Mouse (Mus musculus): ENCODE measurements around the gene 1700001C19Rik.
A peak's percentile ranks its signal among the peaks of the same experiment; 100 is the strongest.

Gene 1700001C19Rik

GRCm38 (mm10) chr17:47378133-47378532 is 59.0 kb downstream of the 1700001C19Rik start:
- DNase-seq (ENCODE audit: low read depth, low spot score) = no peak

- DNase-seq (ENCODE audit: low read depth, low spot score) = no peak
These were observed 60.3 kb downstream of the 1700001C19Rik start for GRCm38 (mm10) chr17:47376779-47377280.

- peak; percentile 85 for DNase-seq (ENCODE audit: low read depth, low spot score)
These were observed 63.2 kb downstream of the 1700001C19Rik start for GRCm38 (mm10) chr17:47373991-47374390.

GRCm38 (mm10) chr17:47371451-47371850 is 65.7 kb downstream of the 1700001C19Rik start:
- peak; percentile 83 for DNase-seq (ENCODE audit: low read depth, low spot score)

GRCm38 (mm10) chr17:47369087-47369443 is 68.1 kb downstream of the 1700001C19Rik start:
- DNase-seq (ENCODE audit: low read depth, low spot score) = no peak

GRCm38 (mm10) chr17:47368401-47369086 is 68.6 kb downstream of the 1700001C19Rik start, which contains the start of gene Mrps10:
Mrps10 (plus strand) TSS chr17:47368887.
- peak; percentile 94 for DNase-seq (ENCODE audit: low read depth, low spot score)

Data from 3T3-L1 (cell line).